Mouse (Mus musculus): ENCODE results near the gene Lrrc74b. TPM values are rescaled to one million over a fixed set of nuclear protein-coding genes. Genes with fewer than 3 reads are reported as not detected.

Gene Lrrc74b
- 0.31 and 0.54 TPM in 2 replicates for polyA plus RNA-seq (2012; rRNA removed)

GRCm38 (mm10) chr16:17561128-17561750 is at the start of gene Lrrc74b:
Lrrc74b (minus strand) TSS chr16:17561247.
- Histone ChIP-seq H3K36me3 (ENCODE audit: control insufficient read depth, insufficient read depth, low read length) (no peaks in the 10 kb centered on the region), H3K4me1 (ENCODE audit: control insufficient read depth, insufficient read depth, low read length) (peaks cover 16% of the 10 kb centered on the region), H3K4me3 (ENCODE audit: control insufficient read depth, low read depth, low read length) (peak within 1 kb of the TSS; percentile 51), H3K27ac (ENCODE audit: control insufficient read depth, insufficient read depth, low read depth, low read length) (no peak within 1 kb of the TSS; the same call in 1 of the 2 replicates), H3K27me3 (ENCODE audit: control insufficient read depth, insufficient read depth, low read length) (no peaks in the 10 kb centered on the region)
- TF ChIP-seq CTCF (IDR thresholded peaks at IDR 0.05; ENCODE audit: control insufficient read depth, insufficient read depth, insufficient replicate concordance, low read depth, low read length) (no peak), POLR2A (IDR thresholded peaks at IDR 0.05; ENCODE audit: control insufficient read depth, low read depth, low read length) (peak; percentile 30; the same call in 1 of the 2 replicates)

GRCm38 (mm10) chr16:17605684-17606083 is 44.6 kb upstream of the Lrrc74b start:
- H3K36me3 ChIP-seq (ENCODE audit: control insufficient read depth, insufficient read depth, low read length), result no peaks in the 10 kb centered on the region
- H3K27me3 ChIP-seq (ENCODE audit: control insufficient read depth, insufficient read depth, low read length), result no peaks in the 10 kb centered on the region
- no peak overlapping the region for H3K27ac ChIP-seq (ENCODE audit: control insufficient read depth, insufficient read depth, low read depth, low read length)
- TF ChIP-seq CTCF (IDR thresholded peaks at IDR 0.05; ENCODE audit: control insufficient read depth, insufficient read depth, insufficient replicate concordance, low read depth, low read length) (no peak), POLR2A (IDR thresholded peaks at IDR 0.05; ENCODE audit: control insufficient read depth, low read depth, low read length) (no peak)
- no peak overlapping the region for H3K4me3 ChIP-seq (ENCODE audit: control insufficient read depth, low read depth, low read length)
- no peaks in the 10 kb centered on the region for H3K4me1 ChIP-seq (ENCODE audit: control insufficient read depth, insufficient read depth, low read length)

DNA sequence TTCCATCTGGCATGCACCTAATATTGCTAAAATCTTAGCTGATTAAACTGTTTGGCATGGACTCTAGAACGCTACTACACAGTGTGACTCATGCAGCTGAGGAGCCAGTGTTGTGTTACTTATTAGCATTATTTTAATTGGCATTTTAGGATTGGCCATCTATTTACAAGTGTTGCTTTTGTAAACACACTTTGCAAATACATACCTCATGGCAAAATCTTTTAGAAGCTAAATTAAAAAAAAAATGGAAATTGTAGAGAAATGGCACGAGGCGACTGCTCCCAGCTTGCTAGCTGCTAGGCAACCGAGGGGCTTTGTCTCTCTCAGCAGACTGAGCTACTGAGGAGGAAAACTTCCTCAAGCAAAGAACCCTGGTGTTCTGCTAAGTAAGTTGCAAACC is 43.9 kb upstream of the Lrrc74b start:
- Histone ChIP-seq H3K4me3 (ENCODE audit: control insufficient read depth, low read depth, low read length) (no peak overlapping the region), H3K27ac (ENCODE audit: control insufficient read depth, insufficient read depth, low read depth, low read length) (no peak overlapping the region), H3K36me3 (ENCODE audit: control insufficient read depth, insufficient read depth, low read length) (no peaks in the 10 kb centered on the region), H3K27me3 (ENCODE audit: control insufficient read depth, insufficient read depth, low read length) (no peaks in the 10 kb centered on the region), H3K4me1 (ENCODE audit: control insufficient read depth, insufficient read depth, low read length) (no peaks in the 10 kb centered on the region)
- no peak for TF ChIP-seq CTCF (IDR thresholded peaks at IDR 0.05; ENCODE audit: control insufficient read depth, insufficient read depth, insufficient replicate concordance, low read depth, low read length)
- TF ChIP-seq POLR2A (IDR thresholded peaks at IDR 0.05; ENCODE audit: control insufficient read depth, low read depth, low read length), result no peak

DNA sequence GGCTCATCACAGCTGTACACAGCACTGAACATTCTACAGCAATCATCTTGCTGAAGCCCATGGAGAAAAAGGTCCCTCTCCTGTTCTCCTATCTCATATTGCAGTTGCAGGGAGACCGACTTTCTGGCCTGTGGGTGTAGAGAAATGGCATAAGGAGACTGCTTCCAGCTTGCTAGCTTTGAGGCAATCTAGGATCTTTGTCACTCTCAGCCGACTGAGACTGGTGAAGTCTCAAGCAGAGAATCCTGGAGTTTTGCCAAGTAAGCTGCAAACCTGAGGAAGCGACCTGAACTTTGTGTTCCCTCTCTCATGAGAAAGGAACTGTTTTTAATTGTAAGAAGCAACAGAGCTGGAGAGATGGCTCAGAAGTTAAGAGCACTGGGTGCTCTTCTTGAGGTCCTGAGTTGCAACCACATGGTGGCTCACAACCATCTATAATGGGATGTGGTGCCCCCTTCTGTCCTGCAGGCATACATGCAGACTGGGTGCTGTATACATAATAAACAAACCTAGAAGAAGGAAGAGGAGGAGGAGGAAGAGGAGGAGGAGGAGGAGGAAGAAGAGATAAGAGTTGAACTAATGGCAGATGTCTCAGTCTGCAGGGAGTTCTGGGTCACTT is 40.0 kb upstream of the Lrrc74b start:
- no peaks in the 10 kb centered on the region for H3K4me1 ChIP-seq (ENCODE audit: control insufficient read depth, insufficient read depth, low read length)
- TF ChIP-seq CTCF (IDR thresholded peaks at IDR 0.05; ENCODE audit: control insufficient read depth, insufficient read depth, insufficient replicate concordance, low read depth, low read length) (peak; percentile 10; the same call in 1 of the 2 replicates), POLR2A (IDR thresholded peaks at IDR 0.05; ENCODE audit: control insufficient read depth, low read depth, low read length) (no peak)
- H3K27me3 ChIP-seq (ENCODE audit: control insufficient read depth, insufficient read depth, low read length), result no peaks in the 10 kb centered on the region
- H3K4me3 ChIP-seq (ENCODE audit: control insufficient read depth, low read depth, low read length), result no peak overlapping the region
- no peak overlapping the region for H3K27ac ChIP-seq (ENCODE audit: control insufficient read depth, insufficient read depth, low read depth, low read length)
- no peaks in the 10 kb centered on the region for H3K36me3 ChIP-seq (ENCODE audit: control insufficient read depth, insufficient read depth, low read length)

DNA sequence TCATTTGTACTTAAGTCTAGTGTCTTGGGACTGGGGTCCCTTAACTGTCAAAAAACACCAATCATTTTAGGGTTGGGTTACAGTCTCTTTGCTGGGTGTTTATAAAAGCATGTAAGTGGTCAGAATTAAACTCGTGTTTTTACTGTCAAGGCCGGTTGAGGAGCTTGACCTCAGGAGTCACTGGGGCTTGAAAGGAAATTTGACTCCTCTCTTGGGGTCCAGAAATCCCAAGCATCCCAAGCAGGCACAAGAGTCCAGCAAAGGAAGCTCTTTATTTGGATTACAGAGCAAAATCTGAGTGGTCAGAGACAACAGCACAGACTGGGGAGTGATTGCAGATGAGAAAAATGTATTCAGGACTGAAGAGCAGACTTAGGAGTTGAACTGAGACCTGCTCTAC is 29.7 kb upstream of the Lrrc74b start:
- Histone ChIP-seq H3K27ac (ENCODE audit: control insufficient read depth, insufficient read depth, low read depth, low read length) (no peak overlapping the region), H3K4me3 (ENCODE audit: control insufficient read depth, low read depth, low read length) (no peak overlapping the region), H3K27me3 (ENCODE audit: control insufficient read depth, insufficient read depth, low read length) (no peaks in the 10 kb centered on the region), H3K4me1 (ENCODE audit: control insufficient read depth, insufficient read depth, low read length) (no peaks in the 10 kb centered on the region), H3K36me3 (ENCODE audit: control insufficient read depth, insufficient read depth, low read length) (no peaks in the 10 kb centered on the region)
- no peak for TF ChIP-seq POLR2A (IDR thresholded peaks at IDR 0.05; ENCODE audit: control insufficient read depth, low read depth, low read length)

DNA sequence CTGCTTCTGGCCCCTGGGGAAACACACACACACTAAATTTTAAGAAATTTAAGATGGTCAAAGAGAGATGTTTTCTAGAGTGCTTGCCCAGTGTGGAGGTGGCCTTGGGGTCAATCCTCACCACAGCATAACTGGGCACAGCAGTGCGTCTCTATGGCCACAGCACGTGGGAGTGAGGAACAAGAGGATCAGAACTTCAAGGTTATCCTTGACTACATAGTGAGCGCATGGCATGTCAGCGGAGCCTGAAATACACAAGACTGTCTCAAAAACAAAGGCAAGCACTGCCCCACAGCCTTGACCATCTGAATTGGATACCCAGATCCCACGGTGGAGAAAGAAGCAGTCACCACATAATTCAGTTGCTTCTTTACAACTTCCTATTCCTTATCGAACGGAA is 23.5 kb upstream of the Lrrc74b start:
- no peaks in the 10 kb centered on the region for H3K36me3 ChIP-seq (ENCODE audit: control insufficient read depth, insufficient read depth, low read length)
- H3K27ac ChIP-seq (ENCODE audit: control insufficient read depth, insufficient read depth, low read depth, low read length), result peak overlapping the region; percentile 74
- peaks cover 2% of the 10 kb centered on the region for H3K4me1 ChIP-seq (ENCODE audit: control insufficient read depth, insufficient read depth, low read length)
- H3K27me3 ChIP-seq (ENCODE audit: control insufficient read depth, insufficient read depth, low read length), result no peaks in the 10 kb centered on the region
- TF ChIP-seq CTCF (IDR thresholded peaks at IDR 0.05; ENCODE audit: control insufficient read depth, insufficient read depth, insufficient replicate concordance, low read depth, low read length) (no peak), POLR2A (IDR thresholded peaks at IDR 0.05; ENCODE audit: control insufficient read depth, low read depth, low read length) (no peak)
- H3K4me3 ChIP-seq (ENCODE audit: control insufficient read depth, low read depth, low read length), result no peak overlapping the region

- H3K4me3 ChIP-seq (ENCODE audit: control insufficient read depth, low read depth, low read length), result peak within 1 kb of the TSS; percentile 12
- no peaks in the 10 kb centered on the region for H3K36me3 ChIP-seq (ENCODE audit: control insufficient read depth, insufficient read depth, low read length)
- H3K27ac ChIP-seq (ENCODE audit: control insufficient read depth, insufficient read depth, low read depth, low read length), result peak within 1 kb of the TSS; percentile 77
- no peaks in the 10 kb centered on the region for H3K27me3 ChIP-seq (ENCODE audit: control insufficient read depth, insufficient read depth, low read length)
- TF ChIP-seq POLR2A (IDR thresholded peaks at IDR 0.05; ENCODE audit: control insufficient read depth, low read depth, low read length) (no peak), CTCF (IDR thresholded peaks at IDR 0.05; ENCODE audit: control insufficient read depth, insufficient read depth, insufficient replicate concordance, low read depth, low read length) (peak; percentile 84; the same call in 1 of the 2 replicates)
- peaks cover 2% of the 10 kb centered on the region for H3K4me1 ChIP-seq (ENCODE audit: control insufficient read depth, insufficient read depth, low read length)
Observed at GRCm38 (mm10) chr16:17583064-17583463, 22.0 kb upstream of the Lrrc74b start, which contains the start of gene Slc7a4. Slc7a4 (minus strand) TSS chr16:17583214.
